Mouse (Mus musculus) cerebellum, postnatal 25 days (tissue): ENCODE data around the gene Gm21854.
"Not testable (repeated sequence)": the region's sequence is repeated elsewhere in the genome, so short reads cannot be mapped to it uniquely, and the experiment has no call there.

Experiments used
- DNase-seq, 2 experiments: peaks; one replicate each; pipeline ENCODE4 v3.0.0; 2021; ENCODE audit warnings: mixed read lengths in 2 of 2

Gm21854 gene

GRCm38 (mm10) chrY:5656686-5657085 is at the start of gene Gm21854:
Gm21854 (plus strand) TSS chrY:5656986.
- not testable (repeated sequence) for DNase-seq
